Mouse (Mus musculus): Measurements from ENCODE around the gene Gorasp1. TPM values are rescaled to one million over a fixed set of nuclear protein-coding genes. Genes with fewer than 3 reads are reported as not detected.

Gorasp1 gene
- polyA plus RNA-seq, 1 experiment from 2014 or later: 23.3 TPM

- no peak overlapping the region for H3K4me3 ChIP-seq (ENCODE audit: low read depth, low read length)
- WGBS: 81% methylated on average over 3 of the region's 3 CpGs
- no peaks in the 10 kb centered on the region for H3K4me1 ChIP-seq (ENCODE audit: control insufficient read depth, insufficient read depth, low read length)
- H3K9me3 ChIP-seq (ENCODE audit: control insufficient read depth, low read length): no peaks in the 10 kb centered on the region
- H3K9ac ChIP-seq (replicated peaks; ENCODE audit: low read depth, low read length): no peak overlapping the region
- H3K36me3 ChIP-seq (ENCODE audit: control insufficient read depth, insufficient read depth, low read length): no peaks in the 10 kb centered on the region
- H3K27me3 ChIP-seq (ENCODE audit: control insufficient read depth, insufficient read depth, low read length): no peaks in the 10 kb centered on the region
- no peak for ATAC-seq (ENCODE audit: low read depth)
- no peak overlapping the region for H3K27ac ChIP-seq (ENCODE audit: low read depth, low read length)
- H3K4me2 ChIP-seq (ENCODE audit: low read depth, low read length): no peak overlapping the region
Measured at GRCm38 (mm10) chr9:119964206-119964605, 26.8 kb upstream of the Gorasp1 start.

DNA sequence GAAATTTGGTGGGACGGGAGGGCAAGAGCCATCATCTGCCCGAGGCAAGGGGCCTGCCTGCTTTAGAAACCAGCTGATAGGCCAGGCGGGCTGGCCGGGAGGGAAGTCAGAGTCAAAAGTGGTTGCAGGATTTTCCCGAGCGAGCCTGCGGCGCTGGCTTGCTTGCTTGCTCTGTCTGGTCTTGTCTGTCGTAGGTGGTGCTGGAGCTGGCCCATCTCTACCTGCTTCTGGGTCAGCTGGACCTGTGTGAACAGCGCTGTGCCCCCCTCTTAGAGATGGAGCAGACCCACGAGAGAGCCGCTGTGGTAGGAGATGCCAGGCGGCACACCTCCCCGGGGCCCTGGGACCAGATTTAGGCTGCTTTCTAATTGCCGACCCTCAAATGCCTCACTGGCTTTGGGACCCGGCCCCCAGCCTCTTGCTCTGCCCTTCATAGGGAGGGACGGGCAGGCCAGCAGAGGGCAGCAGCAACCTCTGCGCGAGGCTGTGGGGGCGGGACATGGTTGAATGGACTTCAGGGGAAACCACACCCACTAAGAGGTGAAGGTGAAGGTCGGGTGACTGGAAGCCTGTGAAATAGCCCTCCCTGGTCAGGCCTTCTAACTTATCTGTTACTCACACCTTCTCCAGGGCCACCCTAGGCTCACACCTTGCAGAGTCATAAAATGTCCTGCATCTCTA is 25.8 kb upstream of the Gorasp1 start:
- H3K4me1 ChIP-seq (ENCODE audit: control insufficient read depth, insufficient read depth, low read length): no peaks in the 10 kb centered on the region
- H3K36me3 ChIP-seq (ENCODE audit: control insufficient read depth, insufficient read depth, low read length): no peaks in the 10 kb centered on the region
- H3K9me3 ChIP-seq (ENCODE audit: control insufficient read depth, low read length): no peaks in the 10 kb centered on the region
- peak; percentile 11; the same call in 1 of the 2 replicates for ATAC-seq (ENCODE audit: low read depth)
- no peak overlapping the region for H3K9ac ChIP-seq (replicated peaks; ENCODE audit: low read depth, low read length)
- 12% methylated on average over 21 of the region's 21 CpGs for WGBS
- H3K4me2 ChIP-seq (ENCODE audit: low read depth, low read length): no peak overlapping the region
- no peak overlapping the region for H3K27ac ChIP-seq (ENCODE audit: low read depth, low read length)
- no peak overlapping the region for H3K4me3 ChIP-seq (ENCODE audit: low read depth, low read length)
- no peaks in the 10 kb centered on the region for H3K27me3 ChIP-seq (ENCODE audit: control insufficient read depth, insufficient read depth, low read length)

DNA sequence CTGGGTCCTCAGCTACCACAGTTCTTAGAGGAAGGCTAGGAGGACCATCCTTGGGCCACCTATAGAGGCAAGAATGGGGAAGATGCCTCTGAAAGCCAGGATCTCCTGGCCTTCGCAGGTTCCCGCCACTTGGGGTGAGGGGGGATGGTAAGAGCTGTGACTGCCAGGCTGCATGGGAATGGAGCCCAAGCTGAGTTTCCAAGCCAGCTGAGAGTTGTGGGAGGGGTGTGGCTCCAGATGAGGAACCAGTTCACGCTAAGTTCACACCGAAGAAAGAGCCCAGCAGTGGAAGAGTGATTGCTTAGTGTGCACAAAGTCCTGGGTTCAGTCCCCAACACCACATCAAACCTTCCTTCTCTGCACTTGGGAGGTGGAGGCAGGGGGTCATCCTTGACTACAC is 24.9 kb upstream of the Gorasp1 start:
- WGBS: 81% methylated on average over 4 of the region's 4 CpGs
- no peaks in the 10 kb centered on the region for H3K27me3 ChIP-seq (ENCODE audit: control insufficient read depth, insufficient read depth, low read length)
- H3K9ac ChIP-seq (replicated peaks; ENCODE audit: low read depth, low read length): no peak overlapping the region
- H3K4me2 ChIP-seq (ENCODE audit: low read depth, low read length): no peak overlapping the region
- H3K9me3 ChIP-seq (ENCODE audit: control insufficient read depth, low read length): no peaks in the 10 kb centered on the region
- no peaks in the 10 kb centered on the region for H3K36me3 ChIP-seq (ENCODE audit: control insufficient read depth, insufficient read depth, low read length)
- ATAC-seq (ENCODE audit: low read depth): no peak
- H3K4me3 ChIP-seq (ENCODE audit: low read depth, low read length): no peak overlapping the region
- H3K27ac ChIP-seq (ENCODE audit: low read depth, low read length): no peak overlapping the region
- no peaks in the 10 kb centered on the region for H3K4me1 ChIP-seq (ENCODE audit: control insufficient read depth, insufficient read depth, low read length)

GRCm38 (mm10) chr9:119958835-119959234 is 21.5 kb upstream of the Gorasp1 start:
- H3K27me3 ChIP-seq (ENCODE audit: control insufficient read depth, insufficient read depth, low read length): no peaks in the 10 kb centered on the region
- H3K4me1 ChIP-seq (ENCODE audit: control insufficient read depth, insufficient read depth, low read length): no peaks in the 10 kb centered on the region
- no peaks in the 10 kb centered on the region for H3K9me3 ChIP-seq (ENCODE audit: control insufficient read depth, low read length)
- no peak for ATAC-seq (ENCODE audit: low read depth)
- 86% methylated on average over 9 of the region's 9 CpGs for WGBS
- H3K9ac ChIP-seq (replicated peaks; ENCODE audit: low read depth, low read length): no peak overlapping the region
- no peak overlapping the region for H3K4me2 ChIP-seq (ENCODE audit: low read depth, low read length)
- H3K36me3 ChIP-seq (ENCODE audit: control insufficient read depth, insufficient read depth, low read length): no peaks in the 10 kb centered on the region
- H3K27ac ChIP-seq (ENCODE audit: low read depth, low read length): no peak overlapping the region
- no peak overlapping the region for H3K4me3 ChIP-seq (ENCODE audit: low read depth, low read length)

- Histone ChIP-seq H3K4me2 (ENCODE audit: low read depth, low read length) (no peak overlapping the region), H3K9ac (replicated peaks; ENCODE audit: low read depth, low read length) (no peak overlapping the region), H3K9me3 (ENCODE audit: control insufficient read depth, low read length) (no peaks in the 10 kb centered on the region), H3K36me3 (ENCODE audit: control insufficient read depth, insufficient read depth, low read length) (no peaks in the 10 kb centered on the region), H3K27me3 (ENCODE audit: control insufficient read depth, insufficient read depth, low read length) (no peaks in the 10 kb centered on the region), H3K4me1 (ENCODE audit: control insufficient read depth, insufficient read depth, low read length) (no peaks in the 10 kb centered on the region), H3K27ac (ENCODE audit: low read depth, low read length) (no peak overlapping the region), H3K4me3 (ENCODE audit: low read depth, low read length) (no peak overlapping the region)
- WGBS: 90% methylated on average over 9 of the region's 9 CpGs
- ATAC-seq (ENCODE audit: low read depth): no peak
Measured at GRCm38 (mm10) chr9:119951388-119951787, 14.0 kb upstream of the Gorasp1 start.

- H3K4me1 ChIP-seq (ENCODE audit: control insufficient read depth, insufficient read depth, low read length): no peaks in the 10 kb centered on the region
- no peak overlapping the region for H3K9ac ChIP-seq (replicated peaks; ENCODE audit: low read depth, low read length)
- no peaks in the 10 kb centered on the region for H3K27me3 ChIP-seq (ENCODE audit: control insufficient read depth, insufficient read depth, low read length)
- H3K4me2 ChIP-seq (ENCODE audit: low read depth, low read length): no peak overlapping the region
- no peak overlapping the region for H3K4me3 ChIP-seq (ENCODE audit: low read depth, low read length)
- H3K9me3 ChIP-seq (ENCODE audit: control insufficient read depth, low read length): no peaks in the 10 kb centered on the region
- no peak for ATAC-seq (ENCODE audit: low read depth)
- 59% methylated on average over 6 of the region's 6 CpGs for WGBS
- H3K36me3 ChIP-seq (ENCODE audit: control insufficient read depth, insufficient read depth, low read length): no peaks in the 10 kb centered on the region
- no peak overlapping the region for H3K27ac ChIP-seq (ENCODE audit: low read depth, low read length)
Measured at GRCm38 (mm10) chr9:119950434-119950833, 13.1 kb upstream of the Gorasp1 start.

DNA sequence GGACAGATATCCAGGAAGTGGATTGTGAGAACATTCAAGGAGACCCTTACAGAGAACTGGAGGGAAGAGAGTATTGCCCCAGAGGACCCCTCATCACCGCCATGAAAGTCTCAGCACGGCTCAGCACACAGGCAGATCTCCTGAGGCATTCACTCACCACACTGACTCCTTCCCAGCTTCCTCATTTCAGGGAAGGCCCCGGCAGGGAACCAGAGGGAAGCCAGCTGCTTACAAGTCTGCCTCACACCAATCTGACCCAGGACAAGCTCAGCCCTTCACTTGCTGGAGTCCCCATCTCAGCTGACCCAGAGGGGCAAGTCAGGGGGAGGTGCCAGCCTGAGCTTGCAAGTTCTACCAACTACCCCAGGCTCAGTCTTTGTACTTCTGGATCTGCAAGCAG is 11.4 kb upstream of the Gorasp1 start:
- no peak overlapping the region for H3K9ac ChIP-seq (replicated peaks; ENCODE audit: low read depth, low read length)
- H3K27me3 ChIP-seq (ENCODE audit: control insufficient read depth, insufficient read depth, low read length): no peaks in the 10 kb centered on the region
- no peaks in the 10 kb centered on the region for H3K9me3 ChIP-seq (ENCODE audit: control insufficient read depth, low read length)
- no peak overlapping the region for H3K4me3 ChIP-seq (ENCODE audit: low read depth, low read length)
- no peak overlapping the region for H3K4me2 ChIP-seq (ENCODE audit: low read depth, low read length)
- no peak for ATAC-seq (ENCODE audit: low read depth)
- no peaks in the 10 kb centered on the region for H3K36me3 ChIP-seq (ENCODE audit: control insufficient read depth, insufficient read depth, low read length)
- H3K27ac ChIP-seq (ENCODE audit: low read depth, low read length): no peak overlapping the region
- WGBS: 64% methylated on average over 3 of the region's 3 CpGs
- no peaks in the 10 kb centered on the region for H3K4me1 ChIP-seq (ENCODE audit: control insufficient read depth, insufficient read depth, low read length)

GRCm38 (mm10) chr9:119945173-119945900 is 8.0 kb upstream of the Gorasp1 start:
- WGBS: 75% methylated on average over 12 of the region's 12 CpGs
- no peak overlapping the region for H3K4me3 ChIP-seq (ENCODE audit: low read depth, low read length)
- no peaks in the 10 kb centered on the region for H3K4me1 ChIP-seq (ENCODE audit: control insufficient read depth, insufficient read depth, low read length)
- no peaks in the 10 kb centered on the region for H3K27me3 ChIP-seq (ENCODE audit: control insufficient read depth, insufficient read depth, low read length)
- no peak overlapping the region for H3K4me2 ChIP-seq (ENCODE audit: low read depth, low read length)
- H3K36me3 ChIP-seq (ENCODE audit: control insufficient read depth, insufficient read depth, low read length): no peaks in the 10 kb centered on the region
- no peak for ATAC-seq (ENCODE audit: low read depth)
- H3K27ac ChIP-seq (ENCODE audit: low read depth, low read length): no peak overlapping the region
- no peak overlapping the region for H3K9ac ChIP-seq (replicated peaks; ENCODE audit: low read depth, low read length)
- H3K9me3 ChIP-seq (ENCODE audit: control insufficient read depth, low read length): no peaks in the 10 kb centered on the region

GRCm38 (mm10) chr9:119943326-119943725 is 6.0 kb upstream of the Gorasp1 start:
- WGBS: 86% methylated on average over 1 of the region's 1 CpGs
- no peak overlapping the region for H3K4me2 ChIP-seq (ENCODE audit: low read depth, low read length)
- ATAC-seq (ENCODE audit: low read depth): no peak

More at GRCm38 (mm10) chr9:119943326-119943725, 6.0 kb upstream of the Gorasp1 start:
- Histone ChIP-seq H3K27ac (ENCODE audit: low read depth, low read length) (no peak overlapping the region), H3K9ac (replicated peaks; ENCODE audit: low read depth, low read length) (no peak overlapping the region), H3K9me3 (ENCODE audit: control insufficient read depth, low read length) (no peaks in the 10 kb centered on the region), H3K4me3 (ENCODE audit: low read depth, low read length) (no peak overlapping the region), H3K36me3 (ENCODE audit: control insufficient read depth, insufficient read depth, low read length) (no peaks in the 10 kb centered on the region), H3K27me3 (ENCODE audit: control insufficient read depth, insufficient read depth, low read length) (no peaks in the 10 kb centered on the region), H3K4me1 (ENCODE audit: control insufficient read depth, insufficient read depth, low read length) (no peaks in the 10 kb centered on the region)

Data from neural tube, embryonic 14.5 days (tissue).